Comparison of ENCODE assay signal across 21 mouse cellular contexts in the genomic region with DNA sequence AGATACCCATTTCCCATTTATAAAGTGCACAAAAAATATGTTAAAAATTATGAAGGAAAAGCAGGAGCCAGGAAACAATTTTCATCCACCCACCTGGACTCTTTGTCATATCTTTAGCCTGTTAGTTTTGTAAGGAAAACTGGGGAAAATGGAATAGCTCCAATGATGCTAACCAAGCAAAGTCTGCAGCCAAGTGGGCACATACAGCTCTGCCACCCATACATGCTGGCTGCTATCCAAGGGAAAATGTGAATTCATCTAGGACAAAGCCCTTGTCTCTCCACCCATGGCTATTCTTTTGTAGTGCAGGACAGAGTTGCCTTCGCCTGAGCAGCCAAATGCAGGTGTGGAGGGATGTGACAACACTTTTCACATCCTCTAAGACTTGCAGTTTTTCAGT.
DNase-seq lines count a peak whose midpoint lies in the region; ATAC-seq and TF ChIP-seq lines count a peak whose summit lies in the region.
"Had no signal": no experiment of that assay in that cellular context is flagged by ENCODE, and none has a peak within 500 bp of the region (broad histone marks: within the 10 kb centered on the region; RNA-seq: fewer than 3 reads in every experiment).

No protein-coding gene starts in this region.

- H3K9ac ChIP-seq in hindbrain, postnatal 0 days (replicated peaks; ENCODE audit: low read length) = no peak overlapping the region
- no peak overlapping the region for H3K9ac ChIP-seq in hindbrain, embryonic 13.5 days
- H3K9ac ChIP-seq: embryonic facial prominence, embryonic 15.5 days; heart, embryonic 15.5 days; limb, embryonic 15.5 days; neural tube, embryonic 13.5 days; stomach, embryonic 15.5 days had no signal

- no peak overlapping the region for H3K4me2 ChIP-seq in hindbrain, postnatal 0 days (ENCODE audit: low read depth, low read length)
- no peak overlapping the region for H3K4me2 ChIP-seq in hindbrain, embryonic 13.5 days
- H3K4me2 ChIP-seq: embryonic facial prominence, embryonic 15.5 days; heart, embryonic 15.5 days; limb, embryonic 15.5 days; neural tube, embryonic 13.5 days; stomach, embryonic 15.5 days had no signal

- no peak overlapping the region for H3K4me3 ChIP-seq in hindbrain, postnatal 0 days (ENCODE audit: low read length)
- H3K4me3 ChIP-seq in hindbrain, embryonic 13.5 days = no peak overlapping the region
- H3K4me3 ChIP-seq: embryonic facial prominence, embryonic 15.5 days; heart, embryonic 15.5 days; hindbrain, embryonic 10.5 days; limb, embryonic 15.5 days; neural tube, embryonic 13.5 days; stomach, embryonic 15.5 days had no signal

- H3K9me3 ChIP-seq in hindbrain, postnatal 0 days (ENCODE audit: low read length) = no peaks in the 10 kb centered on the region
- peaks cover 4% of the 10 kb centered on the region; the same call in 1 of the 2 replicates for H3K9me3 ChIP-seq in hindbrain, embryonic 13.5 days
- H3K9me3 ChIP-seq: embryonic facial prominence, embryonic 15.5 days; heart, embryonic 15.5 days; limb, embryonic 15.5 days; stomach, embryonic 15.5 days had no signal

- H3K27me3 ChIP-seq in hindbrain, postnatal 0 days (ENCODE audit: insufficient read depth, low read length) = no peaks in the 10 kb centered on the region
- H3K27me3 ChIP-seq in hindbrain, embryonic 13.5 days = no peaks in the 10 kb centered on the region
- H3K27me3 ChIP-seq: embryonic facial prominence, embryonic 15.5 days; heart, embryonic 15.5 days; limb, embryonic 15.5 days; neural tube, embryonic 13.5 days; stomach, embryonic 15.5 days had no signal

- H3K4me1 ChIP-seq in hindbrain, postnatal 0 days (ENCODE audit: insufficient read depth, low read length) = no peaks in the 10 kb centered on the region
- H3K4me1 ChIP-seq in hindbrain, embryonic 13.5 days (replicated peaks) = 0 out of 2 replicates have a peak, but pooled peaks cover 5% of the 10 kb centered on the region
- H3K4me1 ChIP-seq: embryonic facial prominence, embryonic 15.5 days; heart, embryonic 15.5 days; limb, embryonic 15.5 days; neural tube, embryonic 13.5 days; stomach, embryonic 15.5 days had no signal

- no peak overlapping the region for H3K27ac ChIP-seq in hindbrain, postnatal 0 days
- H3K27ac ChIP-seq in hindbrain, embryonic 13.5 days = no peak overlapping the region
- H3K27ac ChIP-seq: embryonic facial prominence, embryonic 15.5 days; heart, embryonic 15.5 days; hindbrain, embryonic 10.5 days; limb, embryonic 15.5 days; neural tube, embryonic 13.5 days; stomach, embryonic 15.5 days had no signal

- peak; percentile 11 for DNase-seq in cerebellum, adult 9-10 months
- no peak for DNase-seq in cerebellum, postnatal 4 days (ENCODE audit: low spot score in 2 of 2)
- peak; percentile 32 for DNase-seq in hindbrain, postnatal 0 days (ENCODE audit: low spot score)
- peak; percentile 37 for DNase-seq in right cerebral cortex, adult 18-20 months
- no peak for DNase-seq in right cerebral cortex, postnatal 14 days
- no peak for DNase-seq in adrenal gland, adult (ENCODE audit: inconsistent age in 2 of 2, low spot score in 1 of 2)
- no peak for DNase-seq in embryo, embryonic 10 days (ENCODE audit: low spot score)
- DNase-seq: gastrocnemius, postnatal 10 days; heart, adult 18-20 months; kidney, adult 8-10 months; kidney, postnatal 25 days had no signal

- 47% methylated on average over 1 of the region's 1 CpGs for WGBS in hindbrain, postnatal 0 days
- 66% methylated on average over 1 of the region's 1 CpGs for WGBS in hindbrain, embryonic 13.5 days

- ATAC-seq in hindbrain, postnatal 0 days = no peak
- ATAC-seq in hindbrain, embryonic 13.5 days (ENCODE audit: low FRiP score) = no peak
- ATAC-seq: CD4-positive, CD25-positive, alpha-beta regulatory T cell, adult 4 months; inflammation-experienced regulatory T-cells, adult 6 months had no signal

- TF ChIP-seq CTCF in hindbrain, postnatal 0 days (IDR thresholded peaks at IDR 0.05; ENCODE audit: low read depth) = no peak

- H3K36me3 ChIP-seq in hindbrain, postnatal 0 days (ENCODE audit: insufficient read depth, low read length) = no peaks in the 10 kb centered on the region
- H3K36me3 ChIP-seq in hindbrain, embryonic 13.5 days = no peaks in the 10 kb centered on the region
- H3K36me3 ChIP-seq: embryonic facial prominence, embryonic 15.5 days; G1E; heart, embryonic 15.5 days; hindbrain, embryonic 10.5 days; limb, embryonic 15.5 days; neural tube, embryonic 13.5 days; stomach, embryonic 15.5 days had no signal

Comparison
In these comparisons a context has a peak if more than half of its experiments do, and no peak if none do; other contexts are left out.
1. DNase-seq: peak in cerebellum, adult 9-10 months (single experiment), hindbrain, postnatal 0 days (single experiment) and right cerebral cortex, adult 18-20 months (single experiment); none in cerebellum, postnatal 4 days (0 of 2), right cerebral cortex, postnatal 14 days (single experiment), adrenal gland, adult (0 of 2) and embryo, embryonic 10 days (single experiment).